Mouse (Mus musculus) megakaryocyte, embryonic 14.5 days (primary cell): ENCODE measurements around the gene Theg. TPM values are rescaled to one million over a fixed set of nuclear protein-coding genes. Genes with fewer than 3 reads are reported as not detected.

Experiments
- H3K27me3 ChIP-seq: replicated peaks from 2 replicates; pipeline ENCODE3; 2012; ENCODE audit warnings: inconsistent platforms
- H3K36me3 ChIP-seq: replicated peaks from 2 replicates; pipeline ENCODE3; 2012; ENCODE audit warnings: low read length, inconsistent platforms, mixed read lengths
- H3K4me1 ChIP-seq: 2 replicates; pipeline ENCODE4 v1.6.1; 2012; ENCODE audit warnings: inconsistent platforms
- H3K4me3 ChIP-seq: replicated peaks from 2 replicates; pipeline ENCODE3; 2012; ENCODE audit warnings: moderate library complexity, mild to moderate bottlenecking, inconsistent platforms
- H3K9me3 ChIP-seq: 2 replicates; pipeline ENCODE4 v1.6.1; 2012; ENCODE audit warnings: inconsistent platforms
- FLI1 ChIP-seq: IDR thresholded peaks from 2 replicates; pipeline ENCODE4 v1.6.1; 2012; ENCODE audit warnings: low read length, inconsistent platforms, mixed read lengths
- GATA1 ChIP-seq: IDR thresholded peaks from 3 replicates; pipeline ENCODE4 v1.6.1; 2012; ENCODE audit warnings: mixed read lengths, low read length, inconsistent platforms, borderline replicate concordance
- polyA plus RNA-seq: library from polyadenylated mRNA; stranded (reverse); fragments of >175 nt; gene quantifications from 2 replicates; pipeline ENCODE4 v1.2.3, GENCODE M21; 2012; ENCODE audit warnings: low replicate concordance; ENCODE audit not compliant: insufficient read depth

The Theg gene
- polyA plus RNA-seq, 1 experiment: not detected

DNA sequence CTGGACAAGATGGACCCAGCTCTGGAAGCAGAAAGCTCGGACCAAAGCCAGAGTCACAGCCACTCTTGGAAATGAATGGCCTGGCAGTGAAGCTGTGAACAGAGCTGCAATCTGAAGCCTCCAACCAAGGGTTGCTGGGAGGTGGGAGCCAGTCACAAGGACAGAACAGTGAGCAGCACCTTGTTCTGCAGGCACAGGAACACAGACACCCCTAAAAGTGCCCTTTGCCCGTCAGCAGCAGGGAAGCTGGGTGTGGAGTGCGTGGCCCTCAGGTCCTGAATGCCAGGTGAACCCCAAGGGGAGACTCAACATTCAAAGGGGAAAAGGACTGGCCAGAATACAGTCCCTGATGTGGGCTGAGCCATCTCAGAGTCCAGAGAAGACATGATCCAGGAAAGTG, 55.5 kb downstream of the Theg start:
- H3K27me3 ChIP-seq: peaks cover 57% of the 10 kb centered on the region
- H3K4me3 ChIP-seq: no peak overlapping the region
- H3K9me3 ChIP-seq: no peaks in the 10 kb centered on the region; the same call in 1 of the 2 replicates
- TF ChIP-seq FLI1 (no peak), GATA1 (no peak)
- H3K36me3 ChIP-seq: peaks cover 14% of the 10 kb centered on the region
- peaks cover 58% of the 10 kb centered on the region for H3K4me1 ChIP-seq

- Histone ChIP-seq H3K4me3 (no peak overlapping the region), H3K36me3 (peaks cover 15% of the 10 kb centered on the region), H3K27me3 (peaks cover 48% of the 10 kb centered on the region), H3K9me3 (no peaks in the 10 kb centered on the region; the same call in 1 of the 2 replicates), H3K4me1 (peaks cover 58% of the 10 kb centered on the region)
- TF ChIP-seq FLI1 (no peak), GATA1 (no peak)
Measured at GRCm38 (mm10) chr10:79530721-79531120, 56.4 kb downstream of the Theg start.

GRCm38 (mm10) chr10:79530241-79530640, 56.9 kb downstream of the Theg start:
- Histone ChIP-seq H3K4me3 (no peak overlapping the region), H3K27me3 (peaks cover 43% of the 10 kb centered on the region), H3K36me3 (peaks cover 15% of the 10 kb centered on the region), H3K9me3 (no peaks in the 10 kb centered on the region; the same call in 1 of the 2 replicates), H3K4me1 (peaks cover 54% of the 10 kb centered on the region)
- TF ChIP-seq GATA1 (no peak), FLI1 (no peak)

DNA sequence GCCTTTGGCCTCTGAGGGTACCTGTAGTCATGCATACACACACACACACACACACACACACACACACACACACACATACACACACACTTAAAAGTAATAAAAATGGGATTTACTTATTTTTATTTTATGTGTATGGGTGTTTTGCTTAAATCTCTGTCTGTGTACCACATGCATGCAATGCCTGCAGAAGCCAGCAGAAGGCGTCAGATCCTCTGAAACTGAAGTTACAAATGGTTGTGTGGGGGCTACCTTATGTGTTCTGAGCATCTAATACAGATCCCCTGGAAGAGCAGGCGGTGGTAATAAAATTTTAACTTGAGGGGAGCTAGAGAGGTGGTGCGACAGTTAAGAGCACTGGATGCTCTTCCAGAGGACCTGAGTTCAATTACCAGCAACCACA, 59.0 kb downstream of the Theg start:
- Histone ChIP-seq H3K4me1 (peaks cover 32% of the 10 kb centered on the region), H3K4me3 (no peak overlapping the region), H3K9me3 (no peaks in the 10 kb centered on the region; the same call in 1 of the 2 replicates), H3K36me3 (peaks cover 15% of the 10 kb centered on the region), H3K27me3 (peaks cover 22% of the 10 kb centered on the region)
- TF ChIP-seq FLI1 (no peak), GATA1 (no peak)

- Histone ChIP-seq H3K4me3 (no peak overlapping the region), H3K9me3 (no peaks in the 10 kb centered on the region; the same call in 1 of the 2 replicates), H3K4me1 (peaks cover 26% of the 10 kb centered on the region), H3K27me3 (peaks cover 16% of the 10 kb centered on the region), H3K36me3 (peaks cover 15% of the 10 kb centered on the region)
- TF ChIP-seq FLI1: no peak
Measured at GRCm38 (mm10) chr10:79527453-79527845, 59.7 kb downstream of the Theg start.

DNA sequence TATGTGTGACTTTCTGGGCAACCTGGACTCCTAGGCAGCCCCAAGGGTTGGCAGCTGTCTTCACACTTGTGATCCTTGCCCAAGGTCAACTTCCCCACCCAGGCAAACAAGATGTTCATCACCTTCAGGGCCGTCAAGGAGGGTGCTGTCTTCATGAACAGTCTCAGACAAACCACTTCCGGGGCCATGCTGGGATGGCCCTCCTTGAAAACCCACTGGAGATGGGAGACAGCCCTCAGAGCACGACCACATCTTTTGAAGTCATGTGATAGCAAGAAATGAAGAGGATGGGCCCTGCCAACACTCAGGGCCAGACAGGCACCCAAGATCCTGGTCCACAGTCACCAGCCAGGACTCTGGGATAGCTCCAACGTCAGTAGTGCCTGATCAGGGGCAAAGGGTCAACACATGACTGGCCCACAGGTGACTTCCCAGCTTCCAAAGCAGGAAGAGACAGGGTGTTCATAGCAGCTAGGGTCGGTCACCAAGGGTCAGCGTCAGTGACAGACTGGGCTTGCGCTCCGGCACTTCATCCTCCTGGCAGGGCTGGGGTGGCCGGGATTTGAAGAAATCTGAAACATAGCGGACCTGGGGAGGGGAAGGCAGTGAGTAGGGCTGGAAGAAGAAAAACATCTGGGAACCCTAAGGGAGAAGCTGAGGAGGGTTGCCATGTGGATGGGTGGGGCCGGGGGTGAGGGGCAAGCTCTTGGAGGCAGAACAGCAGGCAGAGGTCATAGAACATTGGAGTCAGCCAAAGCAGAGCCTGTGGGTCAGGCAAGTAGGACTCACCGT, 60.3 kb downstream of the Theg start:
- Histone ChIP-seq H3K4me3 (no peak overlapping the region), H3K9me3 (no peaks in the 10 kb centered on the region; the same call in 1 of the 2 replicates), H3K4me1 (peaks cover 24% of the 10 kb centered on the region), H3K27me3 (peaks cover 13% of the 10 kb centered on the region), H3K36me3 (peaks cover 15% of the 10 kb centered on the region)
- TF ChIP-seq GATA1 (no peak), FLI1 (no peak)

Other genes starting within 250 kb of the Theg start
- 0.17 TPM in 1 of 2 replicates, not detected in the other for gene Vmn2r82, start 230.8 kb downstream of the Theg start, polyA plus RNA-seq
- not detected in 2 replicates for gene Vmn2r83, start 118.6 kb downstream of the Theg start, polyA plus RNA-seq
- gene Plpp2, start 53.5 kb downstream of the Theg start, polyA plus RNA-seq: 5.7 and 5.9 TPM in 2 replicates
- 32.9 and 68.6 TPM in 2 replicates for gene Mier2, start 32.1 kb downstream of the Theg start, polyA plus RNA-seq
- gene C2cd4c, start 26.7 kb upstream of the Theg start, polyA plus RNA-seq: not detected in 2 replicates
- gene Shc2, start 50.6 kb upstream of the Theg start, polyA plus RNA-seq: not detected in 2 replicates
- gene Odf3l2, start 58.4 kb upstream of the Theg start, polyA plus RNA-seq: not detected in 2 replicates
- 0.78 TPM in 1 of 2 replicates, not detected in the other for gene Madcam1, start 77.2 kb upstream of the Theg start, polyA plus RNA-seq
- 209 and 257 TPM in 2 replicates for gene Tpgs1, start 82.0 kb upstream of the Theg start, polyA plus RNA-seq
- 451 and 1,194 TPM in 2 replicates for gene Cdc34, start 94.9 kb upstream of the Theg start, polyA plus RNA-seq
- gene Gzmm, start 101.7 kb upstream of the Theg start, polyA plus RNA-seq: 1.4 and 2.2 TPM in 2 replicates
- gene Bsg, start 117.2 kb upstream of the Theg start, polyA plus RNA-seq: 2,144 and 3,272 TPM in 2 replicates
- 1.5 and 1.8 TPM in 2 replicates for gene Hcn2, start 129.3 kb upstream of the Theg start, polyA plus RNA-seq
- gene Polrmt, start 159.2 kb upstream of the Theg start, polyA plus RNA-seq: 11.1 and 25.3 TPM in 2 replicates
- gene Fgf22, start 167.7 kb upstream of the Theg start, polyA plus RNA-seq: not detected in 2 replicates
- gene Rnf126, start 179.6 kb upstream of the Theg start, polyA plus RNA-seq: 302 and 542 TPM in 2 replicates
- gene Fstl3, start 189.9 kb upstream of the Theg start, polyA plus RNA-seq: 1.6 TPM in 1 of 2 replicates, not detected in the other
- 0.70 TPM in 1 of 2 replicates, not detected in the other for gene Prss57, start 203.6 kb upstream of the Theg start, polyA plus RNA-seq
- 39.0 and 54.6 TPM in 2 replicates for gene Palm, start 206.2 kb upstream of the Theg start, polyA plus RNA-seq
- 1.5 and 2.5 TPM in 2 replicates for gene Misp, start 233.7 kb upstream of the Theg start, polyA plus RNA-seq